Mouse (Mus musculus) CH12.LX (cell line): Measurements from ENCODE around the gene Nipal4. TPM values are rescaled to one million over a fixed set of nuclear protein-coding genes. Genes with fewer than 3 reads are reported as not detected.
A peak's percentile ranks its signal among the peaks of the same experiment; 100 is the strongest.

Experiments used
- DNase-seq: peaks from one replicate; pipeline ENCODE4 v3.0.0-alpha.2; 2013; ENCODE audit errors: extremely low read depth
- H3K27ac ChIP-seq: 2 replicates; pipeline ENCODE4 v1.5.1; 2012; ENCODE audit warnings: low read depth, mild to moderate bottlenecking, control low read depth, moderate library complexity; ENCODE audit not compliant: insufficient read depth
- H3K27me3 ChIP-seq: replicated peaks from 2 replicates; pipeline ENCODE3; 2012; ENCODE audit warnings: inconsistent platforms
- H3K36me3 ChIP-seq, 2 experiments: replicated peaks in 1 of 2; 2 replicates each; pipeline versions ENCODE3 to v1.6.1; 2012; ENCODE audit warnings: inconsistent platforms in 1 of 2, low read length in 1 of 2, mild to moderate bottlenecking in 1 of 2, mixed read lengths in 1 of 2, moderate library complexity in 1 of 2; ENCODE audit not compliant: control insufficient read depth in 1 of 2, insufficient read depth in 1 of 2
- H3K4me1 ChIP-seq, 2 experiments: 2 replicates each; pipeline ENCODE4 v1.6.1; 2012; ENCODE audit warnings: inconsistent platforms in 1 of 2, moderate library complexity in 1 of 2; ENCODE audit not compliant: insufficient read depth in 2 of 2, control insufficient read depth in 1 of 2
- H3K4me2 ChIP-seq: 2 replicates; pipeline ENCODE4 v1.6.1; 2012; ENCODE audit warnings: low read depth, mild to moderate bottlenecking, control low read depth; ENCODE audit not compliant: poor library complexity, insufficient read depth, severe bottlenecking
- H3K4me3 ChIP-seq, 3 experiments: fragments of 150-350 bp in 1 of 3; sonication (generic) in 1 of 3; replicated peaks in 1 of 3; 2 replicates each; pipeline versions ENCODE3 to v1.5.1; 2011 to 2012; ENCODE audit warnings: low read depth in 2 of 3, low read length in 2 of 3, mild to moderate bottlenecking in 2 of 3, moderate library complexity in 2 of 3, control low read depth in 1 of 3, improper control_type of control experiment in 1 of 3, inconsistent platforms in 1 of 3, mixed read lengths in 1 of 3; ENCODE audit not compliant: poor library complexity in 1 of 3
- H3K79me2 ChIP-seq: replicated peaks from 2 replicates; pipeline ENCODE4 v1.6.1; 2012; ENCODE audit warnings: mild to moderate bottlenecking, moderate library complexity; ENCODE audit not compliant: control insufficient read depth, poor library complexity, insufficient read depth, severe bottlenecking; ENCODE audit errors: extremely low read depth
- H3K9ac ChIP-seq: 2 replicates; pipeline ENCODE4 v1.6.1; 2012; ENCODE audit warnings: low read depth, mild to moderate bottlenecking, control low read depth, moderate library complexity; ENCODE audit not compliant: insufficient read depth
- H3K9me3 ChIP-seq: replicated peaks from 2 replicates; pipeline ENCODE3; 2012; ENCODE audit warnings: low read length, inconsistent platforms, mixed read lengths
- BHLHE40 ChIP-seq: IDR thresholded peaks from 2 replicates; pipeline ENCODE4 v1.6.1; 2011; ENCODE audit warnings: mild to moderate bottlenecking, low read depth, low read length, improper control_type of control experiment
- CHD1 ChIP-seq: IDR thresholded peaks from 2 replicates; pipeline ENCODE4 v1.6.1; 2012; ENCODE audit warnings: low read depth, low read length, improper control_type of control experiment, inconsistent platforms
- CHD2 ChIP-seq: IDR thresholded peaks from 2 replicates; pipeline ENCODE4 v1.6.1; 2011; ENCODE audit warnings: low read length, improper control_type of control experiment
- CTCF ChIP-seq, 2 experiments: IDR thresholded peaks in 1 of 2; conservative IDR thresholded peaks in 1 of 2; 2 replicates each; pipeline ENCODE4 v1.5.1; 2011 to 2012; ENCODE audit warnings: low read depth in 2 of 2, low read length in 2 of 2, improper control_type of control experiment in 1 of 2, inconsistent platforms in 1 of 2, mild to moderate bottlenecking in 1 of 2, moderate library complexity in 1 of 2
- ELF1 ChIP-seq: IDR thresholded peaks from 2 replicates; pipeline ENCODE4 v1.6.1; 2014; ENCODE audit warnings: low read depth, mild to moderate bottlenecking, inconsistent platforms, low read length, improper control_type of control experiment
- EP300 ChIP-seq: IDR thresholded peaks from 2 replicates; pipeline ENCODE4 v1.6.1; 2011; ENCODE audit warnings: low read length, improper control_type of control experiment
- HCFC1 ChIP-seq: IDR thresholded peaks from 2 replicates; pipeline ENCODE4 v1.6.1; 2012; ENCODE audit warnings: low read depth, mild to moderate bottlenecking, inconsistent platforms, low read length, improper control_type of control experiment
- JUND ChIP-seq: conservative IDR thresholded peaks from 2 replicates; pipeline ENCODE4 v1.6.1; 2011; ENCODE audit warnings: low read depth, low read length, improper control_type of control experiment
- KAT2A ChIP-seq: IDR thresholded peaks from 2 replicates; pipeline ENCODE4 v1.6.1; 2012; ENCODE audit warnings: low read length, improper control_type of control experiment, inconsistent platforms; ENCODE audit not compliant: insufficient replicate concordance
- MAZ ChIP-seq: IDR thresholded peaks from 2 replicates; pipeline ENCODE4 v1.6.1; 2012; ENCODE audit warnings: low read depth, mild to moderate bottlenecking, inconsistent platforms, low read length, improper control_type of control experiment, moderate library complexity
- MEF2A ChIP-seq: IDR thresholded peaks from 2 replicates; pipeline ENCODE4 v1.6.1; 2014; ENCODE audit warnings: low read depth, mild to moderate bottlenecking, inconsistent platforms, low read length, improper control_type of control experiment, borderline replicate concordance
- MXI1 ChIP-seq: IDR thresholded peaks from 2 replicates; pipeline ENCODE4 v1.6.1; 2011; ENCODE audit warnings: mild to moderate bottlenecking, low read depth, low read length, improper control_type of control experiment
- MYC ChIP-seq: IDR thresholded peaks from 2 replicates; pipeline ENCODE4 v1.6.1; 2011; ENCODE audit warnings: low read depth, mild to moderate bottlenecking, improper control_type of control experiment, low read length
- NRF1 ChIP-seq: IDR thresholded peaks from 2 replicates; pipeline ENCODE4 v1.6.1; 2014; ENCODE audit warnings: low read depth, mild to moderate bottlenecking, inconsistent platforms, low read length, improper control_type of control experiment, moderate library complexity
- POLR2A ChIP-seq: IDR thresholded peaks from 2 replicates; pipeline ENCODE4 v1.6.1; 2011; ENCODE audit warnings: low read depth, mild to moderate bottlenecking, improper control_type of control experiment, low read length
- RCOR1 ChIP-seq: conservative IDR thresholded peaks from 2 replicates; pipeline ENCODE4 v1.6.1; 2012; ENCODE audit warnings: low read depth, mild to moderate bottlenecking, inconsistent platforms, low read length, improper control_type of control experiment
- SIN3A ChIP-seq: IDR thresholded peaks from 2 replicates; pipeline ENCODE4 v1.6.1; 2012; ENCODE audit warnings: low read length, improper control_type of control experiment, inconsistent platforms
- TBP ChIP-seq: conservative IDR thresholded peaks from 2 replicates; pipeline ENCODE4 v1.6.1; 2011; ENCODE audit warnings: low read depth, low read length, improper control_type of control experiment
- TCF12 ChIP-seq: IDR thresholded peaks from 2 replicates; pipeline ENCODE4 v1.6.1; 2014; ENCODE audit warnings: low read depth, mild to moderate bottlenecking, inconsistent platforms, low read length, improper control_type of control experiment
- USF1 ChIP-seq: IDR thresholded peaks from 2 replicates; pipeline ENCODE4 v1.6.1; 2014; ENCODE audit warnings: low read depth, mild to moderate bottlenecking, inconsistent platforms, low read length, improper control_type of control experiment
- USF2 ChIP-seq: conservative IDR thresholded peaks from 2 replicates; pipeline ENCODE4 v1.6.1; 2011; ENCODE audit warnings: low read depth, low read length, improper control_type of control experiment
- dilution Hi-C: fragments of 300-500 bp; cut with MboI; formaldehyde crosslinking; loops from 2 replicates; pipeline ENCODE4 v1.14.3; 2020; ENCODE audit warnings: low sequenced_read_pairs; ENCODE audit not compliant: extremely low pct_unique_long_range_greater_than_20kb, extremely low pct_ligation_motif_present
- in situ Hi-C: fragments of 300-500 bp; cut with MboI; formaldehyde crosslinking; loops from 3 replicates; pipeline ENCODE4 v1.14.3; 2019; ENCODE audit warnings: low sequenced_read_pairs, low pct_ligation_motif_present, low pct_unique_long_range_greater_than_20kb, mixed read lengths
- polyA plus RNA-seq: library from polyadenylated mRNA; unstranded; fragments of >175 nt; gene quantifications from 2 replicates; pipeline ENCODE4 v1.2.1, GENCODE M21; 2012; ENCODE audit warnings: low read depth; ENCODE audit not compliant: insufficient read length
- total RNA-seq, 2 experiments: library from RNA; depleted of rRNA; stranded (reverse); fragments of 300-350 nt in 1 of 2; fragments of >200 nt in 1 of 2; gene quantifications; 2 replicates each; pipeline ENCODE4 v1.2.3; 2012 to 2014

Nipal4 gene
- total and polyA plus RNA-seq, 3 experiments, result 0.08 TPM; not detected in 2

- TF ChIP-seq MAZ (no peak), MXI1 (no peak), JUND (no peak; the same call in 1 of the 2 replicates), CHD2 (peak; percentile 23; the same call in 1 of the 2 replicates), USF2 (no peak), KAT2A (no peak), RCOR1 (no peak), HCFC1 (no peak; the same call in 1 of the 2 replicates), NRF1 (no peak), CHD1 (peak; percentile 51; the same call in 1 of the 2 replicates), BHLHE40 (peak; percentile 41), ELF1 (0 out of 2 replicates have a peak, but pooled peaks have one; percentile 26), MEF2A (peak; percentile 33; the same call in 1 of the 2 replicates), POLR2A (no peak), SIN3A (no peak), USF1 (no peak), MYC (no peak), EP300 (peak; percentile 41; the same call in 1 of the 2 replicates)
- DNase-seq, result peak; percentile 73
Measured at GRCm38 (mm10) chr11:46126317-46126716, 40.0 kb downstream of the Nipal4 start.

GRCm38 (mm10) chr11:46125835-46126229 lies 40.5 kb downstream of the Nipal4 start:
- H3K4me2 ChIP-seq, result no peak overlapping the region
- TF ChIP-seq TCF12 (no peak), TBP (no peak), RCOR1 (no peak), CTCF (conservative IDR thresholded peaks at IDR 0.05 in 1 of 2, IDR thresholded peaks at IDR 0.05 in 1 of 2; ENCODE audit: low read depth in 2 of 2, low read length in 2 of 2) (no peak), SIN3A (peak; percentile 26; the same call in 1 of the 2 replicates)
- H3K4me3 ChIP-seq, result no peak overlapping the region
- H3K27ac ChIP-seq, result no peak overlapping the region
- dilution Hi-C loops, result no loop called here
- no peaks in the 10 kb centered on the region for H3K36me3 ChIP-seq
- peak; percentile 73 for DNase-seq
- no peaks in the 10 kb centered on the region for H3K27me3 ChIP-seq
- H3K79me2 ChIP-seq, result no peaks in the 10 kb centered on the region
- peaks cover 23 to 69% of the 10 kb centered on the region in 2 experiments for H3K4me1 ChIP-seq
- in situ Hi-C loops, result loop anchor here (5.0 to 25.0 kb wide), 2 partner anchors 64 to 164 kb away; partner anchors contain the start of gene Thg1l
- H3K9ac ChIP-seq, result no peak overlapping the region; the same call in 1 of the 2 replicates
- no peaks in the 10 kb centered on the region for H3K9me3 ChIP-seq

More at GRCm38 (mm10) chr11:46126317-46126716, 40.0 kb downstream of the Nipal4 start:
- Histone ChIP-seq H3K27ac (no peak overlapping the region), H3K36me3 (peaks cover 0 to under 1% of the 10 kb centered on the region in 2 experiments), H3K4me1 (peaks cover 23 to 67% of the 10 kb centered on the region in 2 experiments), H3K9me3 (no peaks in the 10 kb centered on the region), H3K9ac (no peak overlapping the region; the same call in 1 of the 2 replicates), H3K4me3 (no peak overlapping the region), H3K4me2 (peak overlapping the region; percentile 92), H3K27me3 (no peaks in the 10 kb centered on the region), H3K79me2 (no peaks in the 10 kb centered on the region)
- dilution Hi-C loops (no loop called here), in situ Hi-C loops (loop anchor here (5.0 to 25.0 kb wide), 2 partner anchors 64 to 164 kb away; partner anchors contain the start of gene Thg1l)
